Mouse (Mus musculus): ENCODE measurements around the gene Gpr132. TPM values are rescaled to one million over a fixed set of nuclear protein-coding genes. Genes with fewer than 3 reads are reported as not detected.

The Gpr132 gene
- polyA plus RNA-seq, 1 experiment = not detected

DNA sequence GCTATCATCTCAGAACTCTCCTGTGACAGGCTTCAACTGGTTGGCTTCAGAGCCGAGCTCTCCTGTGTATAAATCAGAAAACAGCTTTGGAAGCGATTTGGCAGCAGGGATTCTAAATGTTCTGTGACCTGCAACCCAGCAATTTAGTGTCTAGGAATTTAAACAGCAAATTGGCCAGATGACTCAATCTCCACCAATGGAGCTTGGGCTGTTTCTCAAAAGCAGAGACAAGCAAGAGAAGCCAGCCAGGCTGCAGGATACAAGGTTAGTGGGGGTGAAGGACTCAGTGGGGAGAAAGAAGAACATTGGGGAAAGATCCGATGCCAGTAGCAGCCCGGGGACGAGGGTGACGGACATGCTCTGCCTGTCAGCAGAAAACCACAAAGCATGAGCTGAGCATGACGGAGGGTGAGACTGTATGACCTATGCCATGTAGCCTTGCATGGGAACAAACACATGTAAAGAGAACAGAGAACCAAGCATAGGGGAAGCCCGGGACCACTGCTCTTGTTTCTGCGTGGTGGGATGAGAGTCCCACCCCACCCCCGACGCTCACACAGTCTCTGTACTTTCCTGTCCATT, 26.4 kb upstream of the Gpr132 start:
- no peak for TF ChIP-seq GATA1 (IDR thresholded peaks at IDR 0.05; ENCODE audit: low read length)

DNA sequence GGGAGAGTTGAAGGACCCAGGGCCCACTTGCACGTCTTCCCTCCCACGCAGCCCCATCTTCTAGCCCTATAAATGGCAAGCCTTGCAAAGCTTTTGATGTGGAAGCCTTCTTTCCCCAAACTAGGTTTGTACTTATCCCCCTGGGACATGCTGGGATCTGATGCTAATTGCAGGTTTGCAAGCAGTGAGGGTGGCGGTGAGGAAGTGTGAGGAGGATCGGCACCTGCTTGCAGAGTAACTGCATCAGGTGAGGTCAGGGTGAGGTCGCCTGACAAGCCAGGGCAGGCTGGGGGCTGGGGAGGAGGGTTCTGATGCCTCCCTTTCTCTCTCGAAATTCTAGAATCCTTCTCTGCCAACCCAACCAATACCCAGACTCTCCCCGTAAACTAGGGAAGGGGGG, 17.4 kb upstream of the Gpr132 start:
- no peak for TF ChIP-seq GATA1 (IDR thresholded peaks at IDR 0.05; ENCODE audit: low read length)

DNA sequence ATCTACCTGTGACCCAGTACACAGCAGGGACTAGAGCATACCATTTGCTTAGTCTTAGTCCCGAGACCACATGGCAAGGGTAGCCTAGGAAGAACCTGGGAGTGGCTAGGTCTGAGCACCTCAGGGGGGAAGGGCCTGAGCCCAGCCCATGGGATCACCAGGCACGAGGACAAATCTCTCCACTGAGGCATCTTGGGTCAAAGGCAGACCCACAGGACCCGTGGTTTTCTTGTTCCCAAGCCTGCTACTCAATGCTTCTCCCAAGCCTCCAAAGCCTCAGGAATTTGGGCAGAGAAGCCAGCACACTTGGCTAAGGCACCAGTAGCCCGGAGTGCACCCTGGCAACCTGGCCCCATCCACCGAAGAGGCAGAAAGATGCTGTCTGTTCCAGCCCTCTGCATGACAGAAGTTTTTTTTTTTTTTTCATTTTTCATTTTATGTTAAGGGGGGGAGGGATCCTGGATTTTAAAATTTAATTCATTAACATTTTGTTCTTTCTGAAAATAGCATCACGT, 13.3 kb upstream of the Gpr132 start:
- TF ChIP-seq GATA1 (IDR thresholded peaks at IDR 0.05; ENCODE audit: low read length) = no peak

DNA sequence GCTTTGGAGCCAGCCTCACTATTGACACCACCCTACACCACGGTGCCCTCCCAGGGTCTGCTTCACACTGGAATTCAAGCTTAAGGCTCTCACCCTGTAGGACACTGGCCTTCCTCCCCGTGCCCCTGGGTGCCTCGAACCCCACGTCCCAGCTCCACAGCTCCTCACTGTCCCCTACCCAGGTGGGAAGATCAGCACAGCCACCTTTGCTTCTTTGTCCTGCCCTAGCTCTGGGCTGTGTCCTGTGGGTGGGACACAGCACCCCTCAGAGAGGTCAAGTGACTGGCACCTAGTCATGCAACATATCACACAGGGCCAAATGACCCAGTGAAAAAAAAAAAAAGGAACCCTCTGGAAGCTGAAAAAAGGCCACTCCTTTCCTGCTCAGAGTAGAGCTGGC, 12.6 kb upstream of the Gpr132 start:
- TF ChIP-seq GATA1 (IDR thresholded peaks at IDR 0.05; ENCODE audit: low read length) = no peak

DNA sequence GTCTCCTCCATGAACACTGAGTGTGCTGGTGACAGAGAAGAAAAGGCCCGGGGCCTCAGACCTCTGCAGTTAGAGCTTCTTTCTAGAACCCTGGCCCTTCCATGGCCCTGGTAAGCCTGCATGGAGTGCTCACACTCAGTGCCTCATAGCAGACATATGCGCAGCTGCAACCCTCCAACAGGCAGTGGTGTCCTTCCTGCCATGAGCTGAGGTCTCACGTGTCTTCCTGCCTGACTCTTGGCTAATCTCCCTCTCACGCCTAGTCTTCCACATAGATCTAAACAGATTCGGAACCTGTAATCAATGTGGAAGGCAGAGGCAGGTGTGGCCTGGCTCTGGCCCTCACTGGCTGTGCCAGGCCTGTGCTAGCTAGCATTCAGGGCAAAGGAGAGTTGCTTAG, 11.7 kb upstream of the Gpr132 start:
- TF ChIP-seq GATA1 (IDR thresholded peaks at IDR 0.05; ENCODE audit: low read length) = no peak

DNA sequence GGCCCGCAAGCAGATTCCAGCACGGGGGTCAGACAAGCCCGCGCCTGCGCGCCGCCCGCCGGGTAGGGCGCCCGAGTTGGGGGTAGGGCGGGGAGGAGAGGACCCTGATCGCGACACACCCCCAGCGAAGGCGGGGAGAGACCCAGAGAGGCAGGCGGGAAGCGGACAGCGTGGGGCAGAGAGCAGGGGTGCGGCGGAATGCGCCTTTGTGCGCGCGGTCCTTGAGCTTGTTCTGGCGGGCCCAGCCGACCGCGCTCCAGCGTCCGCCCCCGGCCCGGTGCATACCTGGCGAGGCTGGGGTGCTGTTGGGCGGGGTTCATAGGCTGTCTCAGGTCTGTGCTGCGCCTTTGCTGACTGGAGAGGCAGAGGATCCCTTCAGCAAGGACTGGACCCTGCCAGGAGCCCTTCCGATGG, 9.6 kb upstream of the Gpr132 start:
- TF ChIP-seq GATA1 (IDR thresholded peaks at IDR 0.05; ENCODE audit: low read length) = no peak

DNA sequence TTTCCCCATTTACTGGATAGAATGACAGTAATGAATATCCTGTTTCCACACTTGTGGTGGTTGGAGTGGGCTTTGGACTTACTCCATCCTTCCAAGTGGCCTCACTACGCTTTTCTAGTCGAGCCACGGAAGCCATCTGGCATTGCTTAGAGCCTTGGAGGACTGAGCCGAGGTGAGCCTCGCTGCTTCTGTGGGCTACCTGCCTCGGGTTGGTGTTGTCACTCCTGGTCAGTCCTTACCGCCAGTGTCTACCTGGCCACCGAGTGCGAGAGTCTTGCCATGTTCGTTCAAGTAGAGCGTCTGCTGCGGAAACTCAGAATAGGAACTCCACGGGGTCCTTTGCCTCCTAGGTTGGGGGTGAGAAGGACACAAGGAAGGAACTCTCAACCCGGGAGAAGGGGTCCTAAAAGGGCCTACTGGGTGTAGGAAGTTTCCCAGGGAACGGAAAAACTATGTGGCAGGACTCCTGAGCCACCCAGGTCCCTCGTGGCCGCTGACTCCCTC, 9.1 kb upstream of the Gpr132 start:
- TF ChIP-seq GATA1 (IDR thresholded peaks at IDR 0.05; ENCODE audit: low read length) = no peak

DNA sequence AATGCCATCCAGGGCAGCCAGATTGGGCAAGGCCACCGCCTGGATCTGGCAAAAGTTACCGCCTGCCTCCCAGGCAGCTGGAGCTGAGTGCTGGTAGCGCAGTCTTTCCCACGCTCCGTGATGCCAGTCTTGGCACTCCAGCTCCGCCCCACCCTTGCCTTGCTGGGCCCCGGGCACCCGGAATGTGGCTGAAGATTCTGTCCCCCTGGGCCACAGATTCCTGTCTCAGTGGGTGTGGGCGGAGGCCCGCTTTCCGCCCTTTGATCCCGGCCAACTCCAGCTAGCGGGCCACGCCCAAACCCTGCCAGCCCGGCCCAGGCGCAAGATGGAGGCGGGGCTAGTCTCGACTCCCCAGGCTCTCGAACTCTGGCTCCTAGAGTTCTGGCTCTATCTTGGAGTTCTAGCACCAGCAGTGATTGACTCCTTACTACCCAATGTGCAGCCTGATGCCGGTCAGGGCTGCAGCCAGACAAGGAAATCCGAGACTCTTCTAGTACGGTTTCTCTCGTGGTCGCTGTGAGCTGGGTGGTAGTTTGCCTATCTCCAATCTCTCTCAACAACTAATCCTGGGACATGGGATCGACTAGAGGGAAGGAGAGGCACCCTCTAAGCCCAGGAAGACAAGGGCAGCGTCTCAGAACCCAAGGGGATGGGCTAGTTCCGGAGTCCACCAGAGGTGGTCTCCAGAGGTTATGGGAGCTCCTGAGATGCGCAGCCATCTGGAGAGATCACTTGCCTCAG, 8.5 kb upstream of the Gpr132 start:
- no peak for TF ChIP-seq GATA1 (IDR thresholded peaks at IDR 0.05; ENCODE audit: low read length)

DNA sequence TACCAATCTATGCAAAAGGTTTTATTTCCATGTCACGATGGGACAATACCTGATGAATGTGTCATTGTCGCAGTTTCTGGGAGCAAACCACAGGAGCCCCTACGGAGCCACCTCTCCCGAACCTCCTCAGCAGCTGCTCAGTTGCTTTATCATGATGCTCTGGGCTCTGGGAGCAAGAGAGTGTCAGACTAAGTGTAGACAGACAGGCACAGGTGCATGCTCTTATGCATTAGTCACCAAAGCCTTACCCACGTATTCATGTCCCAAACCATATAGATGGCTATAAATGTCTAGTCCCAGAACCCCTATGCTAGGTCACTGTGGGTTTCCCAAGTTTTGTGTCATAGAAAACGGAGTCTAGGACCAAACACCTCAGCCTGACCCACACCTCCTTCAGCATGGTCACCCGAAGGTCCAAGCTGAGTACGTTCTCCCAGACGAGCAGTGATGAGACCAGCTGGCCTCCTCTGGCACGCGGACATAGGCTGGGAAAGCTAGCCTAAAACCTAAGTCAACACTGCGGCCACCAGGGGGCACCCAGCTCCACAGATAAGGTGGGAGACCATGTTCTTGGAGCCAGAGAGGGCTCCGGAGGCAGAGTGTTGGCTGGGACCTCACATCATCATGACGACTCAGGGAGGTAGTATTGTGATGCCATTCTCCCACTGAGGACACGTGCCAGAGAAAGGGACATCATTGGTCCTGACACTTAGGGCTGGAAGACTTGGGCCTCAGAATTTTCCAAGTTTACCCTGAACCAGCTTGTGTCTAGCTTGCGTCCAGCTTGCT, 7.4 kb upstream of the Gpr132 start:
- TF ChIP-seq GATA1 (IDR thresholded peaks at IDR 0.05; ENCODE audit: low read length) = no peak

DNA sequence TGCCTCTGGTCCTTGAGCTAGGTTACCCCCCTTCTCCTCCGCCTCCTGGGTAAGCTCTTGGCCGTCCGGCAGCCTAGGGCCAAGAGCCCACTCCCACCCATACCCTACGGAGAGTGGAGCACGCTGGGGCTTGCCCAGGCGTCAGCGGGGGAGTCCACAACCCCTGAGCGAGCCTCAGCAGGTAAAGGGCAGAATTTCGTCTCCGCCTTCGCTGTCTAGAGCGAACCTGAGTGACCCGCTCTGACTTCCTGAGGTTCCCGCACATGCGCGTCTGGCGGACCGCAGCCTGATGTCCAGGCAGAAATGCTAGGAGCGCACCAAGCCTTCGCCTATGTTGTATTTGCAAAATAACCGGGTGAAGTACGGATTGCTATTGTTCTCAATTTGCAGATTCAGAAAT, 6.2 kb upstream of the Gpr132 start:
- no peak for TF ChIP-seq GATA1 (IDR thresholded peaks at IDR 0.05; ENCODE audit: low read length)

DNA sequence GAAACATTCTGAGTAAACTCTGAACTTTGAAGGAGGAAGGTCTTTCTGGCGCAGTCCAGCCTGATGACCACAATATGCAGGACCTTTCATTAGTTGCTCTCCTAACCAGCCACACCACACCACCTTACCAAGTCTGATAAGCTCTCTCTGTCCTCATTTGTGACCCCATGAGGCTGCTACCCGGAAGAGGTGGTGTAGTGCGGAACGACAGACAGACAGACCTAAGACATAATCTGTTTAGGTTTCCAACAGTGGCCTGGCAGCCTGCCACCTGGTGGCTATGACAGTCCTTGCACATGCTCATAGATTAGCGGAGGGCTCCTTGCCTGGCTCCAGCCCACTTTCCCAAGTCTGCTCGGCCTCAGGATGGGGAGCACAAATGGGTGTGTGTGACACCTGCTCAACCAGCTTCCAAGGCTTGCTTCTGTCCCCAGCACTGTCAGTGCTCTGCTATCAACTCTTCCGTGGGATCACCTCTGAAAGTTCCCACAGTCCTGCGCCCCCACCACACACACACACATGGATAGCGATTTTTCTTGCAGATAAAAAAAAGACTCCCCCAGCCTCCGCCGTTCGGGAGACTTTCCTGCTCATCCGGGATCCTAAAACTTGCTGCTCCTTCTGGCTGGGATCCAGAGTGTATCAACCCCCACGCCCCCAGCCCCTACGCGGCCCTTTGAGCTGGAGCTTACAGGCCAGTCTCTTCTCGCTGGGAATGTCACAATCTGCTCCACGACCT, 5.6 kb upstream of the Gpr132 start:
- no peak for TF ChIP-seq GATA1 (IDR thresholded peaks at IDR 0.05; ENCODE audit: low read length)

DNA sequence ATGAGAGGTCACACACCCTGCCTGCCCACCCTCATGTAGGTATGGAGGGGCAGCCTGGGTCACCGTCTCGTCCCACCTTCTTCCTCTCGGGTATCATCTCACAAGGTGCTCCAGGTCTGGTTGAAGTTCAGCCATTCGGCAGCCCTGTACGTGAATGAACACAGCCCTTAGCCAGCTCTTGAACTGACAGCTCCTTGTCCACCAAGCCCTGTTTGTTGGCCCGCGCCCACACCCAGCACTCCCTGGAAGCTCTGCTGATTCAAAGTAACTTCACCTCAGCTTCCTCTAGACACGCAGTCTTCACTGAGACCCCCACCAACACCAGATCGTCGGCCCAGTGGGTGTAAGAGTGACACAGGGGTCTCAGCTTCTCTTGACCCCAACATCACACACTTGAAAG, 5.0 kb upstream of the Gpr132 start:
- no peak for TF ChIP-seq GATA1 (IDR thresholded peaks at IDR 0.05; ENCODE audit: low read length)

DNA sequence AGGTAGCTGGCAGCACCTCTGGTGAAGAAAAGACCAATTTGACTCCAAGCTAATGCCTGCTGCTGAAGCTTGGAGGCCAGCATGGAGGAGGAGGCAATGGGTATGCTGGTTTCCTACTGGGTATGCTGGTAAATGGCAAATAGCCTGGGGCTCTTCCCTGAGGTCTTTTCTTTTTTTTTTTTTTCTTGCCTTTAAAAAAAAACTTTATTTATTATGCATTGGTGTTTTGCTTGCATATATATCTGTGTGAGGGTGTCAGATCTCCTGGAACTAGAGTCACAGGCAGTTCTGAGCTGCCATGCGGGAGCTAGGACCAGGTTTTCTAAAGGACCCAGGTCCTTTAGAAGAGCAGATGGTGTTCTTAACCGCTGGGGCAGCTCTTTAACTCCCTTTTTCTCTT, 3.2 kb upstream of the Gpr132 start:
- no peak for TF ChIP-seq GATA1 (IDR thresholded peaks at IDR 0.05; ENCODE audit: low read length)

DNA sequence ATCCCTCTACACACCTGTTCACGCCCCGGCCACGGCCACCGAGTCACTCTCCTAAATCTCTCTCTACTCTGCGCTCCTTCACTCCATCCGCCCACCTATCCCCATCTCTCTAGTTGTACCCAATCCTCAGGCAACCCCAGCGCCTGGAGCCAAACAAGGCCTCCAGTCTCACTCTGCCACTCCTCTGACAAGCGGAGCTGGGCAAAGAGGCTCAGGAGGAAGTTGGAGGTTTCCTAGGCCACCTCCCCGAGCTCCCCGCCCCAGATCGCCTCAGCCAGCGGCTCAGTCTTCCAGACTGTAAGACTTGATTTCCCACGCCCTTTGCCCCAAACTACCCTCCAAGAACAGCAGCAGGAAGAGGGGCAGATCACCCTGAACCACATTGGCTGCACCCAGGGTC, 2.7 kb upstream of the Gpr132 start:
- TF ChIP-seq GATA1 (IDR thresholded peaks at IDR 0.05; ENCODE audit: low read length) = no peak

DNA sequence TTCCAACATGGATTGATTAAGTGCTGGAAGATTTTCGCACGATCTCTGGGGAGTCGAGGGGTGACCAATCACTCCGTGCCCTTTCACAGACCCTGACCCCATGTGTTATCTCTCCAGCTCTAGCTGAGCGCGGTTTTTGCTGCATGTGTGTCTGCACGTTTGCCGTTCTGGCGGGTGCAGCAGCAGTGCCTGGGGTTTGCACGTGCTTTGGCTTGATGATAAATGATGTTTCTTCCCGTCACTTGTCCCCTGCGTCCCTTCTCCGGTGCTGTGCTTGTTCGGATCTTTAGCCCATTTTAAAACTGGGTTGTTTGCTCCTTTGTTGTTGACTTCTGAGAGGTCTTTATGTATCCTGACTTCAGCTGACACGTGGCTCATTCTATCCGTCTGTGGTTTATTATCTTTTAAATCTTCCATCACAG, 1.8 kb upstream of the Gpr132 start:
- TF ChIP-seq GATA1 (IDR thresholded peaks at IDR 0.05; ENCODE audit: low read length) = no peak
